Mouse (Mus musculus): ENCODE results near the gene Ddt.

Ddt gene

DNA sequence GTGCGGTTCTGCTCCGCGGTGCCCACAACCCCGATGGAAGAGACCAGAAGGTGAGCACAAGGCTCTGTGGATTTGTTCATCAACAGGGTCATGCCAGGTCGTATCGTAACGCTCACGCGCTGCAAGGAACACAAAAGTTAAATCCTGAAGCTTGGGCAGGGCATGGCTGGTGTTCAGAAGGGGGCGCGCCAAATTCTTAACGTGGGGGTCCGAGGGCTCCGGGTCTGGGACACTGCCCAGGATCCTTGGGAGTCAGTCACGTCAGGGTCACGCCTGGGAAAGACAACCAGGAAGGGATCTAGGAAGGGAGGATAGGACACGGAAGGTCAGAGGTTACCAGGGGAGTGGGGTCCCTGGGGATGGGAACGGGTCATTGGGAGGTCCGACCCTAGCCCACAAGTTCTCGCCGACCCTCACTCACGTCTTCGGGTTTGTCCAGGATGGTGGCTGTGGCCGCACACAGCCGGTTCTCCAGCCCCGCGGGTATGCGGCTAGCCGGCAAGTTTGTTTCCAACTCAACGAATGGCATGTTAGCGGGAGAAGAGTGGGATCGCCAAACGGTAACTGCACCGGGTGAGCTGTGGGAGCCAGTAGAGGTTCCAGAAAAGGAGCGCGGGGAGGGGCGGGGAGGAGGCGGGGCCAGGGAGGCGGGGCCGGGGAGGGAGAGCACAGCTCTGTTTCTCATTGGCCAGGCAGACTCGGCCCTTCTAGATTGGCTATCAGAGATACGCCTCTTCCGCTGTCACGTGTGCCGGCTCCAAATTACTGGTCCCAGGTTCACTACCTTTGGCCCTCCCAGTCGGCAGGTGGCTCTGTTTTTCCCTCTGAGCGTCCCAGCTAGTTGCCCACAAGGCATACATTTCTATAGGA, at the start of gene Ddt:
Gene Ddt (minus strand): TSS at position 620 of the 870 bp plus-strand sequence.
- DNase-seq (ENCODE audit: low spot score) = peak; percentile 89

DNA sequence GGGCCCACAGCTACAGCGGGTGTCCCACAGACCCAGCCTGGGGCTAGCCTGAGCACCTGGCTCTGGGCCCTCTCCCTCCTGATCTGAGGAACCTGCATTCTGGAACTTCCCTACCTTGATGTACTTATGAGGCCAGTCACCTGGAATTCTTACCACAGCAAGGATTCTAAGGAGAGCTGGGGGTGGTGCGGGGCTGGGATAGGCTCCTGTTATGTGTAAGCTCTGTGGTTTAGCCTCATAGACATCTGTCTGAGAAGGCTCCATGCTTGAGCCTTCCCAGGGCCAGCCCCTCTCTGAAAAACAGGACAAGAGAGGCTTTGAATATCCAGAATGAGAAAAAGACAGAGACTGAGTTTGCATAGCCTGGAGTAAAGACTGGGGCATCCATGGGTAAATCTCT, 49.2 kb upstream of the Ddt start, which contains the start of gene Gstt4:
Gene Gstt4 (minus strand): TSS at position 101 of the 400 bp plus-strand sequence.
- no peak for DNase-seq (ENCODE audit: low spot score)

DNA sequence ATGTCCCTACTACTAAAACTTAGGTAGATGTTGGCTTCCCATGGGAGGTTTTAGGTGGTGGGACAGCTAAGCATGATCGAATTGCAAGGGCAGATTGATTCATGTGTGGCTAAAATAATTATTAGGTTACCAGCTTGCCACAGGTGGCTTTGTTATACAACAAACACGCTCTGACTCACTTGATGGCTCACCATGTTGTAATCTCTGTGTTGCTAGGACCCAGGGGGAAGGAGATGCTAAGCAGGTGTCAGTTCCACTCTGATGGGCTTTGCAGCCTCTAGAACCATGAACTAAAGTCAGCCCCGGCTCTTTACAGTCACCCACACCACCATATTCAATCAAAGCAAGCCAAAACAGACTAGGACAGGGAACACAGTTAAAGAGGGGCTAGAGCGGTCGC, 46.7 kb upstream of the Ddt start:
- DNase-seq (ENCODE audit: low spot score) = no peak

DNA sequence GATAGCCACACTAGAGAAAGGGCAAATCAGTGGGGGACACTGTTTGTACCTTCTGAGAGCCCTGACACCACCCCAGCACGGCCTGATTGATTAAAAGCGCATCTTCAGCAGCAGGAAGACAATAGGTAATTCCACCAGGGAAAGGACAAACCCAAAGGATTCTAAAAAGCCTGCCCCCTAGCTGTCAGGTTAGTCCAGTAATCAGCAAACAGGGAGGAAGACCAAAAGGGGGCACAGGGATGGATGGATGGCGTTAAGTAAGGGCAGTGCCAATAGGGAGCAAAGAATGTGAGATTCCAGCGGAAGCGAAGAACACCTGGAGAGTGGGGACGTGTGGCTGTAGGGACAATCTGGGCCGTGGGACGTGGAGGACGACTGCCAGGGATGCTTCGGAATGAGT, 45.4 kb upstream of the Ddt start:
- DNase-seq (ENCODE audit: low spot score) = no peak

DNA sequence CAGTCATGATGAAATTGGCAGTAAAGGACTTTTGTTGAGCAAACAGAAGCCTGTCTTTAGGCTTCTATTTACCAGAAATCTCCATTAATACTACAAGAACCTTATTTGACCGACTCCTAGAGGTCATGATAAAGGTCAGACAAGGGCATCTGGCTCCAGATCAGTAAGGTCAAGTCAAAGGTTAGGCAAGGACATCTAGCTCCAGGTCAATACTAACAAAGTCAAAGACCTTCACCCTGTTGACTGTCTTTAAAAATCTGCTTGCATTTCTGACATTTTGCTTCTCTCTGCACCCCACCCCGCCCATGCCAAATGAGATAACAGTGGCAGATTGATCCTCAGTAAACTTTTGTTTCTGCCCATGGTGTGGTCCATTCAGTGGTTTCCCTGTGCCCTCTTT, 31.0 kb upstream of the Ddt start:
- no peak for DNase-seq (ENCODE audit: low spot score)

GRCm38 (mm10) chr10:75798176-75798696, 25.0 kb upstream of the Ddt start, which contains the start of gene Gstt1:
TSS of gene Gstt1 (minus strand) at chr10:75798584.
- DNase-seq (ENCODE audit: low spot score) = peak; percentile 39

GRCm38 (mm10) chr10:75797619-75798175, 24.5 kb upstream of the Ddt start:
- peak; percentile 32 for DNase-seq (ENCODE audit: low spot score)

DNA sequence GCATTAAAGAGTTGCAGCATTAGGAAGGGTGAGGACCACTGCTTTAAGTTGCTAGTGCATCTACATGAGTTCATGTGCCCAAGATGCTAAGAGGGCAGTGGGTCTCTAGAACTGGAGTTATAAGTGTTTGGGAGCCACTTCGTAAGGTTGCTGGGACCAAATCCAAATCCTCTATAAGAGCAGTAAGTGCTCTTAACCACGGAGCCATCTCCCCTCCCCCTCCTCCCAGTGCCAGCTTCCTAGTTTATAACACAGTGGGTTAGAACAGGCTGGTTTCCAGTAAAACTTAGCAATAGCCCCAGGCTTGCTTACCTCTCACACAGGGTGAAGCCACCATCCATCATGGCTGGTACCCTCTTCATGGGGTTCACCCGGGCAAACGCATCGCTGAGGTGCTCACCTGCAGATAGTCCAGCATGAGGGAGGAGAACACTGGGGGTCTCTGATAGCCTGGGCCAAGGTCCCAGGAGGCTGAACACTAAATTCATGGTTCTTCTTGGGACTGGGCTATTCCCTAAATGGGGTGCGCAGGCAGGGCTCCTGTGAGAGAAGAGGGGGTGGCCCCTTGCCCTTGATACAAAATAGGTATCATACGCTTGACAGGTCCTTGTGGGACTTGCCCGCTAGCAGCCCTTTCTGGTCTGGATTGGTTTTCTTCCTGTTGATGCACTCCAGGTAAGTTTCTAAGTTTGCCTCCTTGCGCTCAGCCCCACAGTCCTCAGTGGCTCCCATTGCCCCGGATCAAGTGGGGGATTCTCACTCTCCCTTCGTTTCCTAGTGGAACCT, 23.7 kb upstream of the Ddt start:
- no peak for DNase-seq (ENCODE audit: low spot score)

DNA sequence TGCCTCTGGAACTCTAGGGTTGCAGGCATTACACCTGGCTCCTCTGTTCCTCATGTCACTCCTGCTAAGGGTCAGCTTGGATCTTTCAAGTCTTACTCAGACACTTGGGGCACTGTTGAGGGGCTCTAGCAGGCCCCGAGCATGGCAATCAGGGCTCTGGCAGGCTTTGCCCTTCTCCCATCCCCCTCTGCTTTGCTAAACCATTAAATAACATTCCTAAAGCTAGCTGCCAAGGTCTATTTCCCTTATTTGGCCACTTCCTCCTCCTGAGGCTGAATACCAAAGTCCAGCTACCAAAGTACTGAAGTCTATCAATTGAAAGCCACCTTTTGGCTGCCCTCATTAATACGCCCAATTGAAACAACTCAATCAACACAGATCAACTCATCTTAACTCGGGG, 21.7 kb upstream of the Ddt start:
- no peak for DNase-seq (ENCODE audit: low spot score)

- DNase-seq (ENCODE audit: low spot score) = no peak
Measured at GRCm38 (mm10) chr10:75790773-75791172, 17.6 kb upstream of the Ddt start.

DNA sequence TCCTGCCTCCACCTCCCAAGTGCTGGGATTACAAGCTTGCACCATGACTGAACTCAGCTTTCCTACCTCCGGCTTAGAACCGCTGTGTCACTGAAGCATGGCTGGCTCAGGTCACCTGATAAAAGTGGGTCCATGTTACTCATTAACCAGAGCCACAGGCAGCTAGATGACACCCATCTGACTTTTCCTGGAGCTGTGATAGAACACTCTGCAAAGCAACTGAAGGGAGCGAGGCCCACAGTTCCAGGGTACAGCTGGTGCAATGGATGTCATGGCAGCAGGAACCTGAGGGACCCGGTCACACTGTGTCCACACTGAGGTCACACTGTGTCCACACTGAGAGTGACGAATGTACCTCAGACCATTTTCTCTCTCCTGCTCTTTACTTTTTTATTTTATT, 16.6 kb upstream of the Ddt start:
- DNase-seq (ENCODE audit: low spot score) = no peak

DNA sequence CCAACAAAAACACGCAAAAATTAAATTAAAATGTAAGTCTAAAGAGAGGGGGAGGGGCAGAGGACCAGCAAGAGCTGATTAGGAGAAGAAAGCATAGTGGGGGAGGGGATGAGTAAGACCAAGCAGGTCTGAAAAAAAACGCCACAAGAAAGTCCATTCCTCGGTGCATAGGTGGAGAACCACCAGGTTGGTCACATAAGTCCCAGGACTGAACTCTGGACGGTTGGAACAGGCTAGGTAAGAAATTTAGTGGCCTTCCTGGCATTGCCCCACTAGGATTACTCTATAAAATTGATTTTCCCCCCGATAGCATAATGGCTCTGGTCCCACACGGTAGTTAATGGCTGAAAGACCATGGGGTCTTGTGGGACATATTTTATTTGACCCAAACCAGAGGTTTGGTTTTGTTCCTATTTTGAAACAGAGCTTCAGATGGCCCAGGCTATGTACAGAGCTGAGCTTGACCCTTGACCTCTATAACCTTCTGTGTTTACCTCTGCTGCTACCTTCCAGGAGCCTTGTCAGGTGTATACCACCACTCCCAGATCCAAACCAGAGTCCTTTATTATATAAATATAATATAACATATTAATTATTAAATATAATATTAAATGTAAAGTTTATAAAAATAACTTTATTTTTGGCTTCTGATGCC, 16.0 kb upstream of the Ddt start:
- no peak for DNase-seq (ENCODE audit: low spot score)

- no peak for DNase-seq (ENCODE audit: low spot score)
Measured at GRCm38 (mm10) chr10:75788277-75788676, 15.1 kb upstream of the Ddt start.

DNA sequence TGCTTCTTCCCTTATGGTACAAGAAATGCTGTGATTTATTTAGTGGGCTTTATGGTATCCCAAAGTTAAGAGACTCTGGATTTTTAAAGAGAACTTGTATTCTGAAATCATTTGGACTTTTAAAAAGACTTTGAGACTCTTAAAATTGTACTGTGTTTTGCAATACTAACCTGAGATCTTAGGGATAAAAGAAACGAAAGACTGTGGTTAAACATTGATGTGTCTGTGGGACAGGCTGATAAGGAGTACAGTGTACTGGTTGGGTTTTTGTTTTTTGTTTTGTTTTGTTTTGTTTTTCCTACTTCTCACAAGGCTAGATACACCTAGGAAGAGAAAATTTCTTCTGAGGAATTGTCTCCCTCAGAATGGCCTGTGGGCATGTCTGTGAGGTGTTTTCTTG, 12.2 kb upstream of the Ddt start:
- DNase-seq (ENCODE audit: low spot score) = no peak

- peak; percentile 73 for DNase-seq (ENCODE audit: low spot score)
Measured at GRCm38 (mm10) chr10:75780769-75781578, 7.8 kb upstream of the Ddt start, which contains the start of the genes Gm20441 and Gstt3. TSS of gene Gm20441 (minus strand) at chr10:75780954. TSS of gene Gstt3 (minus strand) at chr10:75781414.

GRCm38 (mm10) chr10:75779206-75780174, 6.3 kb upstream of the Ddt start:
- DNase-seq (ENCODE audit: low spot score) = no peak

GRCm38 (mm10) chr10:75777885-75778284, 4.7 kb upstream of the Ddt start:
- DNase-seq (ENCODE audit: low spot score) = no peak

DNA sequence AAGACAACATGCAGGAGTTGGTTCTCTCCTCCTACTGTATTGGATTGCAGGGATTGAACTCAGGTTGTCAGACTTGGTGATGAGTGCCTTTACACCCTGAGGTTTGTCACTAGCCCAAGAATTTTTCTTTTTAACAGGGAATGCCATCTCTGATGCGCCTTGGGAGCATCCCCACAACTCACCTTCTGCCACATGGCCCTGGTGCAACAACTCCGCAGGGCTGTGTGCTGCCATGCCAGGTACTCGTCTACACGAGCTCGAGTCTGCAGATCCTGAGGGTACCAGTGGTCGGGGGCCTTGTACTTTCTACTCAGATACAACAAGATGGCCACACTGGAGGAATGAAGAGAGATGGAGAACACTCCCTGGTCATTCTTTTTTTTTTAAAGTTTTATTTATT, 3.3 kb upstream of the Ddt start:
- no peak for DNase-seq (ENCODE audit: low spot score)

DNA sequence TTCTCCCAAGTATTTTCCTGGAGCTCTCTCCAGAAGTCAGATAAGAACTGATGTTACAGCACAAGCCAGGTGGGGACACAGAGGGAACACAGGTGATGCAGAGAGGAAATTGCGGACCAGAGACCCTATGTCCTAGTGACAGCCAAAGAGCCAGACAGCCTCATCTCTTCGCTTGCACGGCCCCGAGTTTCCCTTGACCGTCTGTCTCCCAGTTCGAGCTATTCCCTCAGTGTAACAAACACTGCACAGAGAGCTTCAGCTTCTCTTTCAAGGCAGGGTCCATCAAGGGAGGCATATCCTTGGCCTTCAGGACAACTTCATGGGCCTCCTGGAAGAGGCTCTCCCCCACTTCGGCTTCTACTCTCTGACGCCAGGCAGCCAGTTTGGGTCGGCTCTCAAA, 1.4 kb upstream of the Ddt start:
- no peak for DNase-seq (ENCODE audit: low spot score)

GRCm38 (mm10) chr10:75774102-75774501, 888 bp upstream of the Ddt start:
- DNase-seq (ENCODE audit: low spot score) = no peak
